Mouse (Mus musculus) kidney, postnatal 25 days (tissue): ENCODE measurements around the gene Msi2.

Experiments
- DNase-seq, 2 experiments: peaks; one replicate each; pipeline ENCODE4 v3.0.0; 2021; ENCODE audit warnings: mixed read lengths in 2 of 2

Msi2 gene

DNA sequence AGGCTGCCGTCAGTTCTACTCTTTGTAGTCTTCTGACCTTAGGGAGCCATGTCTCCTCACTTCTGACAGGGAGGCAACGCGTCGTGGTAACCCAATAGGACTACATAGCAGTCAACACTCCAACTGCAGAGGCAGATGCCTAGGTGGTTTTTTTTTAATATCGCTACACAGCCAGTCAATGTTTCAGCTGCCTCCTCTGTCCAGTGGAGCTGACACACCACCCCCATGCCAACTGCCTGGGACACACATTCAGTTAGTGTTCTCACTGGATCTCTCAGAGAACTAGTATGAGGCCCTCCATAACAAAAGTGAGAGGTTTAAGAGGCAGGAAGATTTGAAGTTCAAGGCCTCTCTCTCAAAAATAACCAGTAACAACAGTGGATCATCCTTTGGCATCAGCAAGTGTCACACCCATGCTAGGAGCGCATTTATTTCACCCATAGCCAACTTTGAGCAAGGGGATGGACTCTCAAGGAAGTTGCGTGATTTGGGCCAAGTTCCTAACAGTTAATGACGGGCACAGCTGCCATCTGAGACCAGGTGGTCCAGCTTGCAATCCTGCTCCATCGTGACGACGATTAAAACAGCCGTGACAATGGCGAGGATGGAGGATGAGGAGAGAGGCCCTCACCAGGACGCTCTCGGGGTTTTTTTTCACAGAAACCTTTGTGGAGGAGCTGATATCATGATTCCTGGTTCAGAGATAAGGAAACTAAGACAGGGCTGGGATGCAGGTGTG is 8.3 kb downstream of the Msi2 start:
- no peak for DNase-seq

- peak; percentile 55 to 73 for DNase-seq
Measured at GRCm38 (mm10) chr11:88707228-88707775, 11.0 kb downstream of the Msi2 start.

DNA sequence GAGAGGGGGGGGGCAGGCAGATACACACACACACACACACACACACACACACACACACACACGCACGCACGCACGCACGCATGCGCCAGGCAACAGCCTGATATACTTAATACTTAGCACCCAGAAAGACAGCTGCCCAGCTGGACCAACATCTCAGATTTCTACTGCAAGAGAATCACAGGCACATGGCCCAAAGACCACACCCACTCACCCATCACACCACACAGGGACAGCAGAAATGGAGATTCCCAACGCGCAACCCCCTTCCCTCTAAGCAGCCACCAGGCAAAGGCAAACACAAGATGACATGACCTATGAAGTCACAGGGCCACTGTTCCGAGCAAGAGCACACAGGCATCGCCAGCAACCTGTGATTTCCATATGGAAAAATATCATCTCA is 13.6 kb downstream of the Msi2 start:
- DNase-seq: no peak

DNA sequence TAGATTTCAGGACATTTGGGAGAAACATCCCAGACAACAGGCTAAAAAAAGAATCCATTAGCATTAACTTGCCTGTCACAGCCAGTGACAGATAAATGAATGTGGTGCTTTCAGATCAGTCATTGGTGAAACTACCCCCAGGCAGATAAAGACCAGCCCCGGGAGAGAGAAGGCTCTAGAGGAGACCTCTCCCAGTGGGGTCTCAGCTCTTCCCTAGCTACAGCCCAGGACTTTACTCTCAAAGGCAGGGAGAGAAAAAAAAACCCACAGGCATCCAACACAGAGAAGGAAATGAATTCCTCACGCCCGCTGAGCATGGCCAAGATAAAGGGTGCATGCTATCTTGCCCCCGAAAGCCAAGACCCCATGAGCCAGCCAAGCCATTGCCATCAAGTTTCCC is 15.1 kb downstream of the Msi2 start:
- DNase-seq: no peak

DNA sequence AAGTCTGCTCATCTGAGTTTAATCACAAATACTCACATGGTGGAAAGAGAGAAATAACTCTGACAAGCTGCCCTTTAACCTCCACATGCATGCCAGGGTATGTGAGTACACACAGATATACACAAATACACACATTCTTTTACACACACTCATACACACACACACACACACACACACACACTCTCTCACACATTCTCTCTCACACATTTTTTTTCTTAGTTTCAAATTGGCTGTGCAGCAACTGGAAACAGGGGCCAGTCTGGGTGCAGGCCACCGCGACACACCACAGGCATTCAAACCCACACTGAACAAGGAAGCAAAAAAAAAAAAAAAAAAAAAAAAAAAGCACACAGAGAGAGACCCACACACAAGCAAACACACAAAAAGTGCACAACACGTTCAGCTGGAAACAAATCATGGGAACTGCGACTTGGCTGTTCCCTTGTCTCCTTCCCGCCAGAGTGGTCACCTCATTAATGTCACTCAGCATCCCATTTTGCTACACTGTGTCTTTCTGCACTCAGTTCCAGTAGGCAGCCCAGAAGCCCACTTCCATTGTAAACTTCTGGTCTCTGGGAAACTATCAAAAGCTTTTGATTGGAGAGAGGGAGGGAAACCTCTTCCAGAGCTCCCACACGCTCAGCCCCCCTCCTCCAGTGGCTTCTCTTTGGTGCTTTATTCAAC is 16.2 kb downstream of the Msi2 start:
- DNase-seq: no peak

- no peak for DNase-seq
Measured at GRCm38 (mm10) chr11:88701020-88701419, 17.3 kb downstream of the Msi2 start.

DNA sequence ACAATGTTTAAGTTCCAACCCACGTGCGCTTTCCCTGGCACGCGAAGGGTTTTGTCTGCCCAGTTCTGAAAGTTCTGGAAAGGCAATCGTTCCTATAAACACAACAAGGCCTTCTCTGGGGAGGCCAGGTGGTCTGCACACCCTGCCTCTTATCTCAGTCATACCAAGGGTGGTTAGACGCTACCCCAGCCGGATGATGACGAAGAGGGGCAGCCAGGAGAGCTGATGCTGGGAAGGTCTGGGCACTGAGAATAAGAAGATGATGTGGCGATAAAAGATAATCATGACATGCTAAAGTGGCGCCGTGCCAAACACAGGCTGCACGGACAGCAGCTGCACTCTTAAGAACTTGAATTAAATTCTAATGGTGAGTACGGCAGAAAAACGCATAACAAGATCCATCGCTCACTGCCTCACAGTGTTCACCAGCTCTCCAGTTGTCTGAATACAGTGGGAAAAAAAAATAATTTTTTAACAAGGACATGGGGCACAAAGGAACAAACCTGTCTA is 18.1 kb downstream of the Msi2 start:
- peak in 1 of 2 experiments; percentile 28 for DNase-seq

- DNase-seq: no peak
Measured at GRCm38 (mm10) chr11:88693905-88694893, 24.1 kb downstream of the Msi2 start.

DNA sequence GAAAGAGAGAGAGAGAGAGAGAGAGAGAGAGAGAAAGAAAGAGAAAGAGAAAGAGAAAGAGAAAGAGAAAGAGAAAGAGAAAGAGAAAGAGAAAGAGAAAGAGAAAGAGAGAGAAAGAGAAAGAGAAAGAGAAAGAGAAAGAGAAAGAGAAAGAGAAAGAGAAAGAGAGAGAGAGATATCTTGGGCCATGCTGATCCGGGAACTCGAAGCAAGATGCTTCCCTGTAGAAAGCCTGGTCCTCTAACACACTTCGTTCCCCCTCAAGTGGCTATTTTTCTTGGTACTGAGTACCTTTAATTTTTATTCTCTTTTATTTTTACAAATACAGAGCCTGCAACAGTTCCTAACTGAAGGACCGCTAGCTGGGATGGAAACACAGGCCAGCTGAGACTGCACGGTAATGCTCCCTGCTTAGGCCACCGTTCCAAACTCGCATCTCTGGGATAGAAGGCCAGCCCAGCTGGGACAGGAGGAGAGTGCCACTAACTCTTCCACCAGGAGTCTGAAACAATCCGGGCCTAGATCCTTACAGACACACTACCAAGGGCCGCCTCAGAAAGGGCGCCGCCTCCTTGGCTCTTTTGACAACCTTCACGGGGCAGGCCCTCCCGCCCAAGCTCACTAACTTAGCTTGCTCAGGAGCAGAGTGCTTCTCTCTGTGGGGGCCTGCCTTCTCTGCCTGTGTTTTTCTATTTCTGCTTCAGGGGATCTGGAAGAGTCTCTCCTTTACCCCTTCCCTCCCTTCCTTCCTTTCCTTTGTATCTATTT is 25.1 kb downstream of the Msi2 start:
- peak; percentile 27 to 63 for DNase-seq

GRCm38 (mm10) chr11:88692374-88692773 is 25.9 kb downstream of the Msi2 start:
- DNase-seq: no peak

GRCm38 (mm10) chr11:88690556-88691287 is 27.6 kb downstream of the Msi2 start:
- DNase-seq: no peak

GRCm38 (mm10) chr11:88689831-88690459 is 28.4 kb downstream of the Msi2 start:
- peak; percentile 61 to 87 for DNase-seq

DNA sequence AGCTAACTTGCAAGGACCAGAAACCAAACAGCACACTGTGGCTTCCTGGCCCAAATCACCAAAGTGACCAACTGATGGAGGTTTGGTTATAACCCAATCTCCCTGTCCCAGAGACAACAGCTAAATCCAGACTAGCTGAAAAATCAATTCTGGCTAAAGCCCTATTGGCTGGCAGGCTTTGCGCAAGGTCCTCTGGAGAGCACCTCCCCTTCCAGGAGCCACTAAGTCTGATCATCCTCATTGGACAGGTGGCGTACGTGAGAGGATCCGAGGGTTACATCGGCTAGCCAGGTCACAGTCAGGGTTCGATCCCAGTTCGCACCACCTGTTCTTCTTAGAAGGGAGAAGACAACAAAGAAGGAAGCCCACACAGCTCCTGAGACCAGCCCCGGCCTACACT is 29.7 kb downstream of the Msi2 start:
- no peak for DNase-seq

DNA sequence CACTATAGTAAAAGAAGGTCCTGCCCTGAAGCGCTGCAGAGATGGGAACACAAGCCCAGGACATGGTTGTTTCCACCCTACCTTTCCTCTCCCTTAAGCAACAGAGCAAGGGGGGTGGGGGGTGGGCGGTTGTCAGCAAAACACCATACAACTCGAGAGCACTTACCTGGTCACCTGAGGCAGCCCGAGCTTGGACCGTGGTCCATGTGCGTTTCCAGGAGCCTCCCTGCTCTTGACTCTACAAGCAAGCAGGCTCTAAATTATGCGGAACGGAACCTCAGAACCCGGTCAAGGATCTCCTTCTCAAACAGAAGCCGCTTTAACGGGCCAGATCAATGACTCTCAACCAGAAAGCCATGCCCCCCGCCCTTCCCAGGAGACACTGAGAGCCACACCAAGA is 30.6 kb downstream of the Msi2 start:
- DNase-seq: no peak

DNA sequence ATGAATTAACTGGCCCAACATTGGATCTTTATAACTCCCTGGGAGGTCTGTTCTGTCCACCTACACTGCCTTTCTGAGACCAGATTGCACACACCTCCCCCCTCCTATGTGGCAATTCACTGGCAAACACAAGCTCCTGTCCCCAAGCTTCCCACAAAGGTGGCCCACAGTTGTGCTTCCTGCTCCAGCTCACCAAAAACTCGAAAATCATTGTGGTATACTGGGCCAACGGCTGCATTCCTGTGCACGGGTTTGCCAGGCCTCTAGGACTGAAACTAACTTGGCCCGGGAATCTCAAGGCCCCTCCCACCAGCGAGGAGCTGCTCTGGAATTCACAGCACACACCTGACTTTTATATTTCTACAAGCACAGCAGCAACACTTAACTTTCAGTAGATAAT is 31.3 kb downstream of the Msi2 start:
- DNase-seq: peak; percentile 69 to 82

DNA sequence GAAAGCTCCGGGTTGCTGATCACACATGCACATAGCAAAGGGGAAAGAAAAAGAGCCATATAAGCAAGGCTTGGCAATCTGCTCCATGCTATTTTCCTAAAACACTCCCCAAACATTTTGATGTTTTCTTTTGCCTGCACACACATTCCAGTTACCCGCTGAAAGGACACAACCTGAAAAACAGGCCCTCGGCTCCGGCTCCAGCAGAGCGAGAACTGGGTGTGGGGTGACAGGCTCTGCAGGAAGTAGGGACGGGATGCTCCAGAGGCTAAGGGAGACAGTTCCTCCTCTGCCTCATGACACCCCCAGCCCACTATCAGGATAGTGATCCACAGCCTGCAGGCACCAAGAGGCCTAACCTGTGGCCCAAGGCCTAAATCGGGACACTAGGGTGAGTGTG is 32.3 kb downstream of the Msi2 start:
- DNase-seq: peak; percentile 47 to 69

- peak in 1 of 2 experiments; percentile 48 for DNase-seq
Measured at GRCm38 (mm10) chr11:88683026-88683770, 35.1 kb downstream of the Msi2 start.

GRCm38 (mm10) chr11:88677350-88677749 is 41.0 kb downstream of the Msi2 start:
- DNase-seq: no peak

DNA sequence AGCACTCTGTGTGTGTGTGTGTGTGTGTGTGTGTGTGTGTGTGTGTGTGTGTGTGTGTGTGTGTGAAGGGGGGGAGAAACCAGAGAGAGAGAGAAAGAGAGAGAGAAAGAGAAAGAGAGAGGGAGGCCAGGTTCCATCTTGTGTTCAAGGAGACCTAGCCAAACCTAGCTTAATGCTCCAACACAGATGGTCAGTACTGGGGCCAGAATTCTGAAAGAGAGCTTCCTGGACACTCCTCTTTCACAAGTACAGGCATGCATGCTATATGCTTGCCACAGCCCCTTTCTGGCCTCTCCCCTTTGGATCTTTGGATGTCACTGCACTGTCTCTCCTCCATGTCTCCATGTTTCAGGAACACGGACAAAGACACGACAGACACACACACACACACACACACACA is 41.7 kb downstream of the Msi2 start:
- DNase-seq: no peak
